Mouse (Mus musculus) left cerebral cortex, postnatal 25 days (tissue): ENCODE measurements at regions not wholly inside any gene's neighbourhood (a gene's known extent, or its start where the extent isn't known, plus 50 kb on each side); places are given as distances from the start of the nearest gene placed in this dataset.

Experiments used
- DNase-seq, 2 experiments: peaks; one replicate each; pipeline ENCODE4 v3.0.0; 2022; ENCODE audit warnings: low spot score in 2 of 2, mixed read lengths in 1 of 2
- intact Hi-C: fragments of 180-260 bp; cut with DNase I; formaldehyde crosslinking; loops from one replicate; pipeline ENCODE4 v1.15.1; 2025

DNA sequence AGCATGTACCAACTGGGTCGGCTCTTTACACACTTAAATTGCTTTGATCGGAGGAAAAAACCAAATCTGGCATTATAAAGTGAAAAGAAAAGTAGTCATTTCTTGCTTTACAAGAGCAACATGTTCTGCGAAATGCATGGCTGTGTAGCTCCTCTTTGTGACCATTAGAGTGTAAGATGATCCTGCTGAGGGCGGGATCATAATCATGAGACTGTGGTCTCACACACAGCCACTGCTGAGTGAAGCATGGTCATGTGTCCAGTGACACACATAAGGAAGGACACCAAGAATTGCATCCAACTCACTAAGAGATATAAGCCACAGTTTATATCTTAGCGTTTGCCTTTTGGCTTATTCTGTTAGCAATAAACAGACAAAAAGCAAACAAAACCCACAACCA, 53.8 kb upstream of the C1qtnf3 start:
- intact Hi-C loops = no loop called here
- DNase-seq = no peak

GRCm38 (mm10) chr15:10898715-10899486, 53.2 kb upstream of the C1qtnf3 start:
- no peak for DNase-seq

GRCm38 (mm10) chr15:10899904-10900303, 52.2 kb upstream of the C1qtnf3 start:
- intact Hi-C loops = loop anchor here (10.0 kb wide), 1 partner anchor 1445 kb away; no protein-coding TSS in a partner anchor
- DNase-seq = no peak

More at GRCm38 (mm10) chr15:10898715-10899486, 53.2 kb upstream of the C1qtnf3 start:
- intact Hi-C loops = no loop called here

GRCm38 (mm10) chr15:10901075-10901474, 51.1 kb upstream of the C1qtnf3 start:
- intact Hi-C loops = loop anchor here (1.0 to 10.0 kb wide), 2 partner anchors 400 to 1446 kb away; no protein-coding TSS in a partner anchor
- peak; percentile 27 to 30 for DNase-seq

DNA sequence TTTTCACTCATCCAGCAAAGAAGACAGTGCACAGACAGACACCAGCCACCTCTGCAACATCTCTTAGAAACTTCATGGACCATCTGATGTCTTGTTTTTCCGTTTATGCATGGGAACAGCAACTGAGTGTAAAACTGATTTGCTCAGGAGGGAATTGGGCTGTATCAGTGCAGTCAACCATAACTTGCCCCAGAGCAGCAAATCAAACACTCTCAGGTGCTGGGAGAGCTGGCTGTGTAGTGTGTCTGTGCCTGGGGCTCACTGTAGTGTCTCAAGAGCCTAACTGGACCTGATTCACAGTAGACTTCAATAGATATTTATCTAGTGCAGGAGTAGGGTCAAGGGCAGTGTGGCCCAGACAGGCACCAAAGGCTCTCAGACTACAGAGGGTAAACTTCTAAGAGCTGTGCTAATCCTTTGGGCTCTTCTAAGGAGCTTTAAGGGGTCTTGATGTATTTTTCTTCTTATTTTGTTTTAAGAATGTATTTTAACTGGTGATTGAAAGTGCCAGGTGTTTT, 50.3 kb upstream of the C1qtnf3 start:
- intact Hi-C loops = loop anchor here (1.0 to 10.0 kb wide), 2 partner anchors 401 to 1447 kb away; no protein-coding TSS in a partner anchor

More for the DNA sequence above, 50.3 kb upstream of the C1qtnf3 start:
- no peak for DNase-seq
